Mouse (Mus musculus) spleen, postnatal 4 days (tissue): ENCODE measurements around the gene Bdh1.
A peak's percentile ranks its signal among the peaks of the same experiment; 100 is the strongest.
"Not testable (repeated sequence)": the region's sequence is repeated elsewhere in the genome, so short reads cannot be mapped to it uniquely, and the experiment has no call there.

Source experiments
- DNase-seq, 2 experiments: peaks; one replicate each; pipeline ENCODE4 v3.0.0; 2022; ENCODE audit warnings: low spot score in 2 of 2

Bdh1 gene

DNA sequence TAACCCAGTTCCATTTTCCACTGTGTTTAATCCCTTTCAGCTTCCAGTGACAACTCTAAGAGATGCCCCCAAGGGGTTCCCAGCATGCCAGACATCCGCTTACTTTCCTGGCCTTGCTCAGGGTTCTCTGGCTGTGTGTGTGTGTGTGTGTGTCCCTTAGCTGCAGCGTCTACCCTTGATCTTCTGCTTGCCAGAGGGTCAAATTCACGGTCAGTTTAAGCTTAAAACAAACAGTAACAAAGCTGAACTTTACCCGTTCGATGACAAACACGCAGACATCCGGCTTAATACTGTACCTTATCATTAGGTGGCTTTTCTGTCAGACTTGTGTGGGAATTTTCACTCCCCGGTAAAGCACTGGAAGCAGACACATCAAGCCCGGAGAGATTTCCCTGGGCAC is at the start of gene Bdh1:
Bdh1 (plus strand) TSS at position 281 of the 400 bp plus-strand sequence.
- no peak for DNase-seq

- DNase-seq, result peak in 1 of 2 experiments; percentile 20
Measured at GRCm38 (mm10) chr16:31372316-31372715, 49.8 kb upstream of the Bdh1 start.

DNA sequence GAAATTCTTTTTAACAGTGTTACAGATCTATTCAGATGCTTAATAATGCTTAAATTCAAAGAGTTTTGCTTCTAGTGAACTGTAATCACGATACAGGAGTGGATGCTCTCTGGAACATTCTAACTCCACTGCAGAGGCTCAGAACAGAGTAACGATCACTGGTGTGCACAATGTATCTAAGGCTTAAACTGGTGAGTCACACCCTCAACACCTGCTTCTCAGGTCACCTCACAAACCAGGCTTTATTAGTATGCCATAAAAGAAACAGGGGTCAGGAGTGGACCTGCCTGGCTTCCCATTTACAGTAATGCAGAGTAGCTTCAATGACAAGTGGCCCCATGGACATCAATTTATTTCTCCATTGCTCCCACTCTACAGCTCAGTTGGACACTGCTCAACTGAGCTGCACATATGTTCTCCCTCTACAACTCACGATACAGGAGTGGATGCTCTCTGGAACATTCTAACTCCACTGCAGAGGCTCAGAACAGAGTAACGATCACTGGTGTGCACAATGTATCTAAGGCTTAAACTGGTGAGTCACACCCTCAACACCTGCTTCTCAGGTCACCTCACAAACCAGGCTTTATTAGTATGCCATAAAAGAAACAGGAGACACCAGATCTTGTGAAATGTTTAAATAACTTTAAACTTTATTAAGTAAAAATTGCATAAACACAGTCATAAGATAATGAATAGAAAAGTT is 46.0 kb upstream of the Bdh1 start:
- not testable (repeated sequence) for DNase-seq

DNA sequence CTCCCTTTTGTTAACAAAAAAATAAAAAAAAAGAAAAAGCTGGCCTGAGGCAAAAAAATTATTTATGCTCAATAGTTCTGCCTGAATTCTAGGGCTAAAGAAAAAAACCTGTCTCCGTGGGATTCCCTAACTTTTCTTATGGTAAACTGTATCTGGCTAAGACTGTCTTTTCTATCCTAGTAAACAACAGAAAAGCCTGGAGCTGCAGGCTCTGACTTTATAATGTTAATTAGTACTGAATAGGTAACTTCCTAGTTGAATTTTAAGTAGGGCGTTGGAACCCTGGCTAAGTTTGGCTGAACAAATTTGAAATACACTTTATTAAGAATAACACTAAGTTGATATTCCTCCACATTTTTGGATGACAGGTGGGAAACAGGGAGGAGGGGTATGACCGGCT is 33.8 kb upstream of the Bdh1 start:
- not testable (repeated sequence) for DNase-seq

DNA sequence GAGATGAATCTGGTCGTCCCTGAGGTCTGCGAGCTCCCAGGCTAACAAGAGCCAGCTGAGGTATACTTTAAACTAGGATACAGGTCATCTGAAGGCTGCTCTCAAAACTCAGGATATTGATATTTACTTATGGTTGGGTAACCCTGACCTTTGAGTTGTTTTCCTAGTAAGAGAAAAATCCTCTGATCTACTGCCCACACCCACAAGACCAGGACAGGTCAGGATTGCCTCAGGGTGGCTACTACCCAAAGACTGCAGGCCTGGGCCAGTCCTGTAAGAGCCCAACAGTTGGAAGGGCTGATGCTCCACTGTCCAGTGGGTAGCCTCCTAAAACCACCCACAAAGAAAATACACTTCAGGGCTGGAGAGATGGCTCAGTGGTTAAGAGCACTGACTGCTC is 22.8 kb upstream of the Bdh1 start:
- peak in 1 of 2 experiments; percentile 46 for DNase-seq

DNA sequence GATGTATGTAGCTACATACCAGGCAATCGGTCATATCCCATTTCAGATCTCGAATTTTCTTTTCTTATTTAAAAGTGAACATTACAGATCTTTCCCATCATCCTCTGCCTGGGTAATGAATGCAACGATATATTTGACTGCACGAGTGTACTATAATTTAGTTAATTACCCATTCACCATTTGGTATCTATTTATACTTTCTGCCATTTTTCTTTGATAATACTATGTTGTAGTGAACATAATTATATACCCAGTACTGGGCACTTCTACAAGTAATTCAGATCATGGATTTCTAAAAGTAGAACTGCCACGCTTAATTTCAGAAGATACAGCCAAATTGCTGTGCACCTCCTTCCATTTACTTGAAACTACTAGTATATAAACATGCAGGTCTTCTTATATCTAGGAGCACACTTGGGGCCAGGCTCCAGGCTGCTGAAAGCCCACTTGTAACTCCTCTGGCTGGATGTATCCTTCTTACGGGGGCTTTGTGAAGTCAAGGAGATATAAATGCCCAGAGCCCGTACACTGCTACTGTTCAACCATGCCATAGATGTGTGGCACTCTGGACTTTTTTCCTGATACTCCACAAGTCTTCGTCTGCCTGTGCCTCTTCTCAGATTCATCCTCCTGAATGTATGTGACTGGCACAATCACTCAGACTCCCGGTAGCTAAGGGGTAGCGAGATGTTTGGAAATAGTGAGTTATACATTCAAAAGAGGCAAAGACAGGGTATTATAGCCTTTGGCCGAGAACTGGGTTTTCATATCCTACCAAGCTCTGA is 21.0 kb upstream of the Bdh1 start:
- peak in 1 of 2 experiments; percentile 50 for DNase-seq

- DNase-seq, result peak in 1 of 2 experiments; percentile 43
Measured at GRCm38 (mm10) chr16:31402096-31402495, 20.0 kb upstream of the Bdh1 start.

- peak in 1 of 2 experiments; percentile 55 for DNase-seq
Measured at GRCm38 (mm10) chr16:31403971-31404370, 18.1 kb upstream of the Bdh1 start.

GRCm38 (mm10) chr16:31405040-31405439 is 17.0 kb upstream of the Bdh1 start:
- peak in 1 of 2 experiments; percentile 55 for DNase-seq

DNA sequence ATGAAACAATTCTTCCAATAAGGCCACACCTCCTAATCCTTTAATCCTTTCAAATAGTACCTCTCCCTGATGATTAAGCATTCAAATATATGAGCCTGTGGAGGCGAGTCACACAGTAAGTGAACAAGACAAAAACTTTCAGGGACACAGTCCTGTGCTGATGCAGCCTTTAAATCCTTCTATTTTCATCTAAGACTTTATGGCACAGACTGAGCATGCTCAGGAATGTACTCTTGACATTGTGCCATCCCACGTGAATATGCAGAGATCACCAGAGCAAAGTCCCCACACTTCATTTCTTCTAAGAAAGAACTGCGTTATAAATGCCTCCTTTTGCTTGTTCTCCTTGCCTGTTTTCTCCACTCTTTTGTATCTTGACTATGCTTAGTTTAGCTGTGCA is 14.2 kb upstream of the Bdh1 start:
- no peak for DNase-seq

DNA sequence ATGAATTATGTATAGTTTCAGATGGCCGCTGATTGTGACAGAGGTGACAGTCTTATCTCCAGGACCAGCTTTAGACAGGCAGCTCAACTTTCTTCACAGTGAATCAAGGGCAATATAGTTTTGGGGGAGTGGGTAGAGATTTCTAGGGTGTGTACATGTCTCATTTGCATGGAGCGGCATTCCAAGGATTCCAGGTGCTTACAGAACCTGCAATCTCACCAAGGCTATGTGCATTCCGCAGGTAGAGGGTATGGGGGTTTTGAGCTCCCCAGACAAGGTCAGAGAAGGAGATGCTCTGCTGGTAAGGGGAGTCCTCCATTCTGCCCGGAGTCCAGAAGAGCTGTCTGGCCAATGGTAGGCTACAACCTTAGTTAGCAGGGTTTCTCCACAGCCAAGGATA is 11.1 kb upstream of the Bdh1 start:
- peak in 1 of 2 experiments; percentile 30 for DNase-seq

DNA sequence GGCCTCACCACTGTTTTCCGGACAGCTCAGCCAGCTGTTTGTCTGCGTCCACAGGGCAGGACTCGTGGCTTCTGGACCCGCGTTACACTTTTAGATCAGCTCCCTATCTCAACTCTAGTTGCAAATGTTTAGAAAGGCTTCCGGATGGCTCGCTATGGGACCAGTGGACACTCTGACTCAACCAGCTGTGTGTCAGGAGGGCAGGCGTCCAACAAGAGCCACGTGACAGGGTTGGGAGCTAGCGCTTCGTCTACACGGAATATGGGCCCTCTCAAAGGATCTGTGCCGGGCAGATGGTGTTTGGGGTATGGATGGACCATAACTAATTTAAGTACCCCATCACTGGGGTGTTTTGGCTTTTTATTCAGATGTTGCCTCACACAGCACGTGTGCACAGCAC is 9.8 kb upstream of the Bdh1 start:
- peak in 1 of 2 experiments; percentile 44 for DNase-seq

GRCm38 (mm10) chr16:31413777-31414176 is 8.3 kb upstream of the Bdh1 start:
- DNase-seq, result peak in 1 of 2 experiments; percentile 42

- no peak for DNase-seq
Measured at GRCm38 (mm10) chr16:31415885-31416450, 6.1 kb upstream of the Bdh1 start.

GRCm38 (mm10) chr16:31418704-31419103 is 3.4 kb upstream of the Bdh1 start:
- DNase-seq, result no peak

DNA sequence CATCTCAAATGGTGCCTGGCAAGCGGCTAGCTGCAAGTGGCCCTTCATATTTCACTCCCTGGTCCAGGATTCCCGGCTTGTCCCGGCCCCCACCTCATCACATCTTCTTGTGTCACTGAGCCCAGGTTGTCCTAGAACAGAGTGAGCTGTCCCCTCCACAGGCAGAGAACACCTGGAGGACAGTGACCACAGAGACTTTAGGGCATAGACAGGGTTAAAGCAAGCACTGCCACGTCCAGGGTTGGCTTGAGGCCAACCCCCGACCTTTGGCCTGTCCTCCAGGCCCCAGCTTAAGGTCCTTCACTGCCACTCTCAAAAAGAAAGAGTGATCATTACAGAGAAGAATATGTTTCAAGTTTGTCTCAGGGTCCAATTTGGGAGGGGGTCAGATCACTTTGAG is 2.6 kb upstream of the Bdh1 start:
- no peak for DNase-seq

- no peak for DNase-seq
Measured at GRCm38 (mm10) chr16:31422722-31423121, 642 bp downstream of the Bdh1 start.

DNA sequence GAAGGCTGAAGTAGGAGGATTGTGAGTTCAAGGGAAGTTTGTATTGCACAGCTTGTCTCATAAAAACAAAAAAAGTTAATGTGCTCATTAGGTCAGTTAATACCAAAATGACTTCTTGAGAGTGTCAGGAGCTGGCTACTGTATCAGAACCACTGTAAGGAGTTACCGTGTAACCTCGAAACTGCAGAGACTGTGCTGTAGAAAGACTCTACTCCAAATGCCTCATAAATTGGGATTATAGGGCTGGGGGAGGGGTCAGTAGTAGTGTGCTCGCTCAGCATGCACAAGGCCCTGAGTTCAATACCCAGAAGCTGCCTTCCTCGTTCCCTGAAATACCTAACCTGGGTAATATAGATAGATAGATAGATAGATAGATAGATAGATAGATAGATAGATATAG is 1.3 kb downstream of the Bdh1 start:
- no peak for DNase-seq

- DNase-seq, result no peak
Measured at GRCm38 (mm10) chr16:31424416-31425187, 2.5 kb downstream of the Bdh1 start.

DNA sequence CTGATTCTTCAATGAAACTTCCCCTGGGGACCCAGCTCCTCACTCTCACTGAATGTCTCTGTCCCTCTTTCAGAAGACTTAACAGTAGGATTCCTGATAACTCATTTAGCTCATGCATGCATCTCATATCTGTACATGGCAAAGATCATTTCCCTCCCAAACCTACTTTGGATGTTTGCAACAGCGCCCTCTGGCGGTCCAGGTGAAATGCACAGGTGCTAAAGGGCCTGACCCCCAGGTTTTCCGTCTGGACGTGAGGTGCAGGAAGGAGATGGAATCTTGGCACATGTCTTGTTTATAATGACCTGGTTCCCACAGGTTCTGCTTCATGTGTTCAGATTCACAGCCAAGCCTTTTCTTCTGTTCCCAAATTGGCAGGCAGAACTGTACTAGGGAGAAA is 3.4 kb downstream of the Bdh1 start:
- DNase-seq, result peak; percentile 73 to 95

DNA sequence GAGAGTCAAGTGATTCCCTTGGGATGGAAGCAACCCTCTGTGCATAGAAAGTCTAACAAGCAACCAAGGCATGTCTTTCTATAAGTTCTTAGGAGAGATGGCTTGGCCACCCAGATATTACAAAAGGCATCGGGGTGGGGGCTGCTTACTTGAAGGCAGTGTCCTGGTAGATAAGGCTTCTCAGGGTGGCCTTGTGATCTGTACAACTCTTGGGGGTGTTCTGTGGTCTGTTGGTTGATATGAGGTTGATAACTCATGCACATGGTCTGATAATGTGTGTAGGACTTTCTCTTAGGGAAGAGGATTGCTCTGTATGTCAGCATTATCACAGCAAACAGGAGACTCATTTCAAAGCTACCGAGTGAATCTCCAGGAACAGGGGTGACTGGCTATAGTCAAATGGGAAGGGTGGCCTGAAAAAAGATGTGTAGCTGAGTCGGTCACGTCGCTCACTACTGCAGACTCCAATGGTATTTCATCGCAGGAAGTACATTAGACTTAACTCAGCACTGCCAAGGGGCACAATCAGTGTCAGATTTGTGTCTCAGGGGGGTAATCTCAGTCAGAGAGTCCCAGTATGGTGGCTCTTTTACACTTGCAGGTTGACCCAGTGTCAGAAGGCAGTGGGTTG is 4.5 kb downstream of the Bdh1 start:
- DNase-seq, result no peak

DNA sequence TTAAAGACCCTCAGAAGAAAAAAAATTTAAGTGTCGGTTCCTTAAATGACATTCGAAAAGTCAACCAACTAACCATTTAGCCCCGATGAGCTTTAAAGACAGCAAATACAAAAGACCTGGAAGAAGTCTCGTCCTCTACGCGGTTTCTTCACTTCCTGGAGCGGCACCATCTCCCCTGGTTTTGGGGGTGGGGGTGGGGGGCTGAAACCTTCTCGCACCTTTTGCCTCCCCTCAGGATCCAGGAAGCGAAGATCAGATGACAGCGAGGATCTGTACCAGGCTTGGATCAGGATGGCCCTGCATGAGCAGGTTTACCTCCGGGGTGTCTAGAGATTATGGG is 6.2 kb downstream of the Bdh1 start:
- no peak for DNase-seq
